Mouse (Mus musculus): ENCODE data around the gene Ugt2a3. TPM values are rescaled to one million over a fixed set of nuclear protein-coding genes. Genes with fewer than 3 reads are reported as not detected.

The Ugt2a3 gene
- total RNA-seq, 1 experiment from 2014 or later: not detected

Other genes starting within 250 kb of the Ugt2a3 start
- gene Ugt2b36, start 244.6 kb downstream of the Ugt2a3 start, total RNA-seq (2017): not detected in 2 replicates
- not detected in 2 replicates for gene Ugt2b5, start 196.9 kb downstream of the Ugt2a3 start, total RNA-seq (2017)
- not detected in 2 replicates for gene Ugt2b37, start 82.4 kb downstream of the Ugt2a3 start, total RNA-seq (2017)
- not detected in 2 replicates for gene Ugt2b38, start 87.0 kb upstream of the Ugt2a3 start, total RNA-seq (2017)
- not detected in 2 replicates for gene Ugt2a2, start 145.1 kb upstream of the Ugt2a3 start, total RNA-seq (2017)
- not detected in 2 replicates for gene Gm43638, start 149.6 kb upstream of the Ugt2a3 start, total RNA-seq (2017)
- not detected in 2 replicates for gene Ugt2a1, start 153.7 kb upstream of the Ugt2a3 start, total RNA-seq (2017)
- gene Sult1b1, start 201.0 kb upstream of the Ugt2a3 start, total RNA-seq (2017): not detected in 2 replicates
- gene Sult1d1, start 231.8 kb upstream of the Ugt2a3 start, total RNA-seq (2017): not detected in 2 replicates

Data from neutrophil, adult 5-6 weeks (primary cell).